Mouse (Mus musculus): ENCODE results near the gene Pnpo. TPM values are rescaled to one million over a fixed set of nuclear protein-coding genes. Genes with fewer than 3 reads are reported as not detected.

The Pnpo gene
- polyA plus RNA-seq, 1 experiment from 2014 or later: 26.5 TPM

GRCm38 (mm10) chr11:96940578-96941465 is 3.0 kb downstream of the Pnpo start:
- DNase-seq (ENCODE audit: low read depth, low spot score): no peak
- ChIA-PET CTCF (interaction anchor here (0.9 kb wide), 2 partner anchors 23 to 25 kb away, joined by 3 to 5 read pairs; partner anchors contain the start of gene Cdk5rap3), POLR2A (no interaction called here)
- in situ Hi-C loops (cut with MboI; ENCODE audit: low pct_unique_long_range_greater_than_20kb): no loop called here
- H3K27me3 ChIP-seq: no peaks in the 10 kb centered on the region
- no peak for ATAC-seq
- no peak for TF ChIP-seq CTCF (IDR thresholded peaks at IDR 0.05)

- TF ChIP-seq CTCF (IDR thresholded peaks at IDR 0.05): no peak
- ATAC-seq (no peak), DNase-seq (ENCODE audit: low read depth, low spot score) (no peak)
- ChIA-PET POLR2A (interaction anchor here (0.7 to 1.2 kb wide), 2 partner anchors 21 to 31 kb away, joined by 3 to 4 read pairs; no protein-coding TSS in a partner anchor), CTCF (interaction anchor here (1.0 to 3.1 kb wide), 5 partner anchors 9 to 25 kb away, joined by 3 to 17 read pairs (median 10); partner anchors contain the start of gene Cdk5rap3)
- H3K27me3 ChIP-seq: no peaks in the 10 kb centered on the region
- in situ Hi-C loops (cut with MboI; ENCODE audit: low pct_unique_long_range_greater_than_20kb): no loop called here
Measured at GRCm38 (mm10) chr11:96938426-96938800, 5.4 kb downstream of the Pnpo start.

GRCm38 (mm10) chr11:96937549-96938425 is 6.0 kb downstream of the Pnpo start:
- TF ChIP-seq CTCF (IDR thresholded peaks at IDR 0.05): peak; percentile 96
- no peaks in the 10 kb centered on the region for H3K27me3 ChIP-seq
- POLR2A ChIA-PET: interaction anchor here (0.7 to 1.2 kb wide), 4 partner anchors 19 to 31 kb away, joined by 3 to 4 read pairs (median 3); partner anchors contain the start of gene Cdk5rap3
- peak; percentile 85 for ATAC-seq
- no peak for DNase-seq (ENCODE audit: low read depth, low spot score)
- CTCF ChIA-PET: interaction anchor here (0.7 to 3.1 kb wide), 6 partner anchors 8 to 26 kb away, joined by 3 to 17 read pairs (median 8); partner anchors contain the start of gene Cdk5rap3
- in situ Hi-C loops (cut with MboI; ENCODE audit: low pct_unique_long_range_greater_than_20kb): no loop called here

GRCm38 (mm10) chr11:96935872-96936650 is 7.7 kb downstream of the Pnpo start:
- H3K27me3 ChIP-seq: no peaks in the 10 kb centered on the region
- CTCF ChIA-PET: interaction anchor here (3.1 kb wide), 1 partner anchor 17 kb away, joined by 13 read pairs; no protein-coding TSS in a partner anchor
- no peak for TF ChIP-seq CTCF (IDR thresholded peaks at IDR 0.05)
- in situ Hi-C loops (cut with MboI; ENCODE audit: low pct_unique_long_range_greater_than_20kb): no loop called here
- no peak for ATAC-seq
- DNase-seq (ENCODE audit: low read depth, low spot score): no peak
- POLR2A ChIA-PET: no interaction called here

- DNase-seq (ENCODE audit: low read depth, low spot score): no peak
- ATAC-seq: no peak
- CTCF ChIA-PET: interaction anchor here (0.8 to 1.1 kb wide), 2 partner anchors 18 to 29 kb away, joined by 3 read pairs; no protein-coding TSS in a partner anchor
- TF ChIP-seq CTCF (IDR thresholded peaks at IDR 0.05): no peak
- POLR2A ChIA-PET: interaction anchor here (0.7 to 1.0 kb wide), 2 partner anchors 15 to 643 kb away, joined by 4 to 5 read pairs; no protein-coding TSS in a partner anchor
- H3K27me3 ChIP-seq: no peaks in the 10 kb centered on the region
- in situ Hi-C loops (cut with MboI; ENCODE audit: low pct_unique_long_range_greater_than_20kb): no loop called here
Measured at GRCm38 (mm10) chr11:96934921-96935356, 8.8 kb downstream of the Pnpo start.

GRCm38 (mm10) chr11:96933562-96934276 is 10.1 kb downstream of the Pnpo start:
- ChIA-PET CTCF (interaction anchor here (1.1 to 2.5 kb wide), 2 partner anchors 14 to 16 kb away, joined by 3 to 13 read pairs; no protein-coding TSS in a partner anchor), POLR2A (no interaction called here)
- DNase-seq (ENCODE audit: low read depth, low spot score) (no peak), ATAC-seq (no peak)
- in situ Hi-C loops (cut with MboI; ENCODE audit: low pct_unique_long_range_greater_than_20kb): no loop called here
- no peaks in the 10 kb centered on the region for H3K27me3 ChIP-seq
- no peak for TF ChIP-seq CTCF (IDR thresholded peaks at IDR 0.05)

GRCm38 (mm10) chr11:96931327-96932062 is 12.3 kb downstream of the Pnpo start:
- no peak for ATAC-seq
- POLR2A ChIA-PET: interaction anchor here (0.7 kb wide), 1 partner anchor 11 kb away, joined by 3 read pairs; no protein-coding TSS in a partner anchor
- DNase-seq (ENCODE audit: low read depth, low spot score): no peak
- in situ Hi-C loops (cut with MboI; ENCODE audit: low pct_unique_long_range_greater_than_20kb): no loop called here
- H3K27me3 ChIP-seq: no peaks in the 10 kb centered on the region
- TF ChIP-seq CTCF (IDR thresholded peaks at IDR 0.05): no peak
- CTCF ChIA-PET: interaction anchor here (0.6 to 2.5 kb wide), 2 partner anchors 12 to 99 kb away, joined by 3 to 13 read pairs; no protein-coding TSS in a partner anchor

GRCm38 (mm10) chr11:96929766-96930331 is 13.9 kb downstream of the Pnpo start:
- ATAC-seq (peak; percentile 33), DNase-seq (ENCODE audit: low read depth, low spot score) (no peak)
- H3K27me3 ChIP-seq: no peaks in the 10 kb centered on the region
- ChIA-PET POLR2A (interaction anchor here (1.6 kb wide), 1 partner anchor 11 kb away, joined by 4 read pairs; no protein-coding TSS in a partner anchor), CTCF (interaction anchor here (1.1 to 2.0 kb wide), 3 partner anchors 9 to 49 kb away, joined by 3 to 6 read pairs (median 3); no protein-coding TSS in a partner anchor)
- in situ Hi-C loops (cut with MboI; ENCODE audit: low pct_unique_long_range_greater_than_20kb): loop anchor here (5.0 kb wide), 1 partner anchor 97 kb away; the partner anchor contains the start of gene Scrn2
- TF ChIP-seq CTCF (IDR thresholded peaks at IDR 0.05): no peak
